8 mouse cellular contexts compared by ENCODE assay signal in the genomic region with DNA sequence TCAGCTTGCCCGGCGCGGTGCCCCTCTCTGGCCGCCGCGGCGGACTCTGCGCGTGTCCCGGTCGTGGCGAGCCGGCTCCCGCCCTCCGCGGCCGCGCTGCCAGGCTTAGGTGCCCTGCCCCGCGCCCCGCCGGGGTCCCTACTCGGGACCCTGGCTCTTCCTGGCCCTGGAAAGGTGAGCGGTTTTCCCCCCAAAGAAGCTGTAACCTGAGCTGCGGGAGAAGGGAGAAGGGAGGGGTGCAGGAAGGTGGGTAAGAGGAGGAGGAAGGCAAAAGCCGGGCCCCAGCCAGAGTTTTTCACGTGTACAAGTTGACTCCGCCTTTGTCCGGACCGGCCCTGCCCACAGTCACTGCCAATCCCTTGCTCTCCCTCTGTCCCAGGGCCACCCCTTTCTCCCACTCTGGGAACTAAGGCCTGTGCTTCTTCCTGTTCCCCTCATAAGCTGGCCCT. TPM values are rescaled to one million over a fixed set of nuclear protein-coding genes. Genes with fewer than 3 reads are reported as not detected.
DNase-seq lines count a peak whose midpoint lies in the region; ATAC-seq and TF ChIP-seq lines count a peak whose summit lies in the region.

A gene (minus strand): TSS at position 269 of the 449 bp plus-strand sequence.

- H3K9ac ChIP-seq in embryonic facial prominence, embryonic 11.5 days (replicated peaks; ENCODE audit: low read length) = peak within 1 kb of the TSS; percentile 64
- peak within 1 kb of the TSS; percentile 81 for H3K9ac ChIP-seq in heart, embryonic 13.5 days
- peak within 1 kb of the TSS; percentile 79 for H3K9ac ChIP-seq in kidney, postnatal 0 days (ENCODE audit: low read depth, low read length)
- H3K9ac ChIP-seq in liver, embryonic 14.5 days (replicated peaks) = no peak within 1 kb of the TSS
- peak within 1 kb of the TSS; percentile 52 for H3K9ac ChIP-seq in neural tube, embryonic 11.5 days (ENCODE audit: low read length)

- peak; percentile 90 to 95 for DNase-seq in adrenal gland, adult (ENCODE audit: inconsistent age in 2 of 2, low spot score in 1 of 2)
- DNase-seq in embryonic facial prominence, embryonic 11.5 days (ENCODE audit: low spot score) = peak; percentile 78
- peak; percentile 91 for DNase-seq in kidney, postnatal 0 days (ENCODE audit: low spot score)
- peak in 2 of 3 experiments; percentile 12 to 20 for DNase-seq in liver, embryonic 14.5 days (ENCODE audit: low read depth in 3 of 3, low spot score in 3 of 3)
- DNase-seq in neural tube, embryonic 11.5 days (ENCODE audit: low spot score) = peak; percentile 56
- no peak for DNase-seq in T-cell, adult 2 months (ENCODE audit: low spot score)

- H3K27me3 ChIP-seq in C2C12 (ENCODE audit: control insufficient read depth, insufficient read depth, insufficient read length) = no peaks in the 10 kb centered on the region
- peaks cover 3% of the 10 kb centered on the region; the same call in 1 of the 2 replicates for H3K27me3 ChIP-seq in embryonic facial prominence, embryonic 11.5 days (ENCODE audit: control insufficient read depth, insufficient read depth, low read length)
- H3K27me3 ChIP-seq in heart, embryonic 13.5 days (replicated peaks) = peaks cover 2% of the 10 kb centered on the region
- no peaks in the 10 kb centered on the region for H3K27me3 ChIP-seq in kidney, postnatal 0 days (ENCODE audit: insufficient read depth, low read length)
- H3K27me3 ChIP-seq in liver, embryonic 14.5 days (ENCODE audit: control insufficient read depth, insufficient read depth, low read length) = peaks cover 9% of the 10 kb centered on the region
- peaks cover 16% of the 10 kb centered on the region for H3K27me3 ChIP-seq in neural tube, embryonic 11.5 days (ENCODE audit: control insufficient read depth, insufficient read depth, low read length)

- H3K4me3 ChIP-seq in C2C12 (ENCODE audit: insufficient read depth, poor library complexity, severe bottlenecking) = peak within 1 kb of the TSS; percentile 91
- peak within 1 kb of the TSS; percentile 52 for H3K4me3 ChIP-seq in embryonic facial prominence, embryonic 11.5 days (ENCODE audit: low read depth, low read length)
- H3K4me3 ChIP-seq in heart, embryonic 13.5 days = peak within 1 kb of the TSS; percentile 60
- peak within 1 kb of the TSS; percentile 56 for H3K4me3 ChIP-seq in kidney, postnatal 0 days (replicated peaks; ENCODE audit: low read depth, low read length)
- H3K4me3 ChIP-seq in liver, embryonic 14.5 days (ENCODE audit: insufficient read depth in 1 of 2, low read depth in 2 of 2, low read length in 2 of 2) = peak within 1 kb of the TSS; percentile 37 to 61
- H3K4me3 ChIP-seq in neural tube, embryonic 11.5 days (ENCODE audit: low read depth, low read length) = peak within 1 kb of the TSS; percentile 53

- H3K79me2 ChIP-seq in C2C12 (ENCODE audit: control insufficient read depth, insufficient read depth) = peaks cover 57% of the 10 kb centered on the region

- peak within 1 kb of the TSS; percentile 89 for H3K4me2 ChIP-seq in embryonic facial prominence, embryonic 11.5 days (ENCODE audit: low read depth, low read length)
- peak within 1 kb of the TSS; percentile 81 for H3K4me2 ChIP-seq in heart, embryonic 13.5 days
- H3K4me2 ChIP-seq in kidney, postnatal 0 days (ENCODE audit: low read length) = peak within 1 kb of the TSS; percentile 94
- peak within 1 kb of the TSS; percentile 38 for H3K4me2 ChIP-seq in liver, embryonic 14.5 days (ENCODE audit: low read depth)
- peak within 1 kb of the TSS; percentile 98 for H3K4me2 ChIP-seq in neural tube, embryonic 11.5 days (ENCODE audit: low read depth)

- no peaks in the 10 kb centered on the region for H3K9me3 ChIP-seq in embryonic facial prominence, embryonic 11.5 days (replicated peaks; ENCODE audit: control insufficient read depth, low read length)
- no peaks in the 10 kb centered on the region for H3K9me3 ChIP-seq in heart, embryonic 13.5 days
- no peaks in the 10 kb centered on the region for H3K9me3 ChIP-seq in kidney, postnatal 0 days (replicated peaks; ENCODE audit: low read length)
- no peaks in the 10 kb centered on the region for H3K9me3 ChIP-seq in liver, embryonic 14.5 days (ENCODE audit: control insufficient read depth, low read length)
- no peaks in the 10 kb centered on the region for H3K9me3 ChIP-seq in neural tube, embryonic 11.5 days (ENCODE audit: control insufficient read depth, low read length)

- ATAC-seq in embryonic facial prominence, embryonic 11.5 days (replicated peaks; ENCODE audit: insufficient number of reproducible peaks, low FRiP score, low TSS enrichment, low read depth) = peak; percentile 50; the same call in 1 of the 2 replicates
- no peak for ATAC-seq in heart, embryonic 13.5 days (ENCODE audit: extremely low read depth, insufficient number of reproducible peaks, low FRiP score, low TSS enrichment)
- ATAC-seq in kidney, postnatal 0 days (replicated peaks; ENCODE audit: low FRiP score, low read depth) = peak; percentile 83
- ATAC-seq in liver, embryonic 14.5 days (ENCODE audit: insufficient read depth) = peak; percentile 56
- ATAC-seq in neural tube, embryonic 11.5 days (ENCODE audit: insufficient read depth, low FRiP score, low TSS enrichment) = no peak

- peaks cover 48% of the 10 kb centered on the region for H3K79me3 ChIP-seq in C2C12 (ENCODE audit: low read depth)

- under 1% methylated on average over 30 of the region's 30 CpGs for WGBS in embryonic facial prominence, embryonic 11.5 days
- under 1% methylated on average over 30 of the region's 30 CpGs for WGBS in heart, embryonic 13.5 days
- WGBS in kidney, postnatal 0 days = under 1% methylated on average over 30 of the region's 30 CpGs
- under 1% methylated on average over 30 of the region's 30 CpGs for WGBS in liver, embryonic 14.5 days (ENCODE audit: insufficient replicate concordance)
- WGBS in neural tube, embryonic 11.5 days = under 1% methylated on average over 29 of the region's 30 CpGs

- TF ChIP-seq EP300 in liver, embryonic 14.5 days (IDR thresholded peaks at IDR 0.05; ENCODE audit: low read depth) = no peak

- no peak within 1 kb of the TSS for H3K27ac ChIP-seq in embryonic facial prominence, embryonic 11.5 days (replicated peaks; ENCODE audit: low read depth, low read length)
- H3K27ac ChIP-seq in heart, embryonic 13.5 days (replicated peaks) = no peak within 1 kb of the TSS
- H3K27ac ChIP-seq in kidney, postnatal 0 days = peak within 1 kb of the TSS; percentile 77
- no peak within 1 kb of the TSS for H3K27ac ChIP-seq in liver, embryonic 14.5 days
- H3K27ac ChIP-seq in neural tube, embryonic 11.5 days (ENCODE audit: low read depth, low read length) = no peak within 1 kb of the TSS

- no peaks in the 10 kb centered on the region for H3K4me1 ChIP-seq in embryonic facial prominence, embryonic 11.5 days (ENCODE audit: control insufficient read depth, insufficient read depth, low read length)
- peaks cover 26% of the 10 kb centered on the region for H3K4me1 ChIP-seq in heart, embryonic 13.5 days
- H3K4me1 ChIP-seq in kidney, postnatal 0 days (replicated peaks; ENCODE audit: insufficient read depth, low read length) = peaks cover 19% of the 10 kb centered on the region; the same call in 1 of the 2 replicates
- peaks cover 0 to 2% of the 10 kb centered on the region in 2 experiments; a peak in 1 of 4 replicates for H3K4me1 ChIP-seq in liver, embryonic 14.5 days (replicated peaks; ENCODE audit: control insufficient read depth in 2 of 2, insufficient read depth in 2 of 2, low read length in 1 of 2)
- H3K4me1 ChIP-seq in neural tube, embryonic 11.5 days (ENCODE audit: control insufficient read depth, insufficient read depth, low read length) = no peaks in the 10 kb centered on the region

- H3ac ChIP-seq in C2C12 (ENCODE audit: control insufficient read depth, insufficient read length, low read depth) = peak within 1 kb of the TSS; percentile 93

- H3K36me3 ChIP-seq in C2C12 (ENCODE audit: control insufficient read depth, insufficient read depth) = peaks cover 4% of the 10 kb centered on the region
- no peaks in the 10 kb centered on the region for H3K36me3 ChIP-seq in embryonic facial prominence, embryonic 11.5 days (replicated peaks; ENCODE audit: control insufficient read depth, insufficient read depth, low read depth, low read length)
- no peaks in the 10 kb centered on the region for H3K36me3 ChIP-seq in heart, embryonic 13.5 days
- H3K36me3 ChIP-seq in kidney, postnatal 0 days (ENCODE audit: insufficient read depth, low read length) = no peaks in the 10 kb centered on the region
- no peaks in the 10 kb centered on the region for H3K36me3 ChIP-seq in liver, embryonic 14.5 days (replicated peaks; ENCODE audit: control insufficient read depth, insufficient read depth, low read depth)
- no peaks in the 10 kb centered on the region for H3K36me3 ChIP-seq in neural tube, embryonic 11.5 days (ENCODE audit: control insufficient read depth, insufficient read depth, low read length)

- TF ChIP-seq CTCF in C2C12 (IDR thresholded peaks at IDR 0.05; ENCODE audit: control insufficient read depth, insufficient read depth, insufficient read length) = no peak
- TF ChIP-seq CTCF in kidney, postnatal 0 days (IDR thresholded peaks at IDR 0.05; ENCODE audit: low read depth) = no peak
- TF ChIP-seq CTCF in liver, embryonic 14.5 days (IDR thresholded peaks at IDR 0.05; ENCODE audit: low read depth) = no peak

TF ChIP-seq in C2C12, 6 proteins besides CTCF, POLR2A, EP300 and RAD21:
- TF ChIP-seq MYOD1 (IDR thresholded peaks at IDR 0.05; ENCODE audit: control insufficient read depth, insufficient read length, low read depth) = no peak

RNA-seq across cellular contexts. Expression of the gene that starts here (rescaled TPM):
- 40.2 TPM for polyA plus RNA-seq in C2C12 (2012; fragmentation: generic; extraction: Trizol)
- 1.6 and 2.3 TPM in 2 replicates for polyA plus RNA-seq in embryonic facial prominence, embryonic 11.5 days (2014; fragmentation: Nextera tagmentation; extraction: Ambion mirVana)
- polyA plus RNA-seq in heart, embryonic 13.5 days (2015; fragmentation: Nextera tagmentation; extraction: Ambion mirVana) = 2.4 and 3.4 TPM in 2 replicates
- polyA plus RNA-seq in kidney, postnatal 0 days (2015; fragmentation: Nextera tagmentation; extraction: Ambion mirVana) = 10.3 and 11.7 TPM in 2 replicates
- polyA plus RNA-seq in liver, embryonic 14.5 days (2012; rRNA removed) = 1.4 and 1.7 TPM in 2 replicates
- polyA plus RNA-seq in liver, embryonic 14.5 days (2014; fragmentation: Nextera tagmentation; extraction: Ambion mirVana) = 0.67 and 1.2 TPM in 2 replicates
- 1.9 TPM in 2 replicates for polyA plus RNA-seq in neural tube, embryonic 11.5 days (2014; fragmentation: Nextera tagmentation; extraction: Ambion mirVana)

Comparison
In these comparisons a context has a peak if more than half of its experiments do, and no peak if none do; other contexts are left out.
1. ATAC-seq: peak in embryonic facial prominence, embryonic 11.5 days (single experiment), kidney, postnatal 0 days (single experiment) and liver, embryonic 14.5 days (single experiment); none in heart, embryonic 13.5 days (single experiment) and neural tube, embryonic 11.5 days (single experiment).
2. H3K4me2 ChIP-seq: peak in every context shown above with its lines; median percentile 98 in neural tube, embryonic 11.5 days; 94 in kidney, postnatal 0 days; 89 in embryonic facial prominence, embryonic 11.5 days; 81 in heart, embryonic 13.5 days; 38 in liver, embryonic 14.5 days.
3. Peak in every context shown above with its lines, with median percentiles within 50 percentile points of each other: H3K4me3 ChIP-seq.